Mouse (Mus musculus): ENCODE measurements around the gene 1110017D15Rik.

- no peak for TF ChIP-seq CTCF (IDR thresholded peaks at IDR 0.05; ENCODE audit: low read depth)
- no peak for TF ChIP-seq EP300 (IDR thresholded peaks at IDR 0.05; ENCODE audit: low read depth)
Observed at GRCm38 (mm10) chr4:41500787-41501186, 16.3 kb downstream of the 1110017D15Rik start.
